Mouse (Mus musculus) kidney, embryonic 16.5 days (tissue): ENCODE measurements around the gene Nob1. TPM values are rescaled to one million over a fixed set of nuclear protein-coding genes. Genes with fewer than 3 reads are reported as not detected.

Experiments
- ATAC-seq: fragments of 200-750 bp; cut with Nextera tagmentation; 2 replicates; pipeline ENCODE4 v1.8.0; 2017; ENCODE audit warnings: moderate TSS enrichment; ENCODE audit not compliant: low FRiP score, low TSS enrichment
- H3K27ac ChIP-seq: fragments of 300-500 bp; sonication (generic); 2 replicates; pipeline ENCODE4 v1.5.1; 2014; ENCODE audit warnings: low read length
- H3K27me3 ChIP-seq: fragments of 300-500 bp; sonication (generic); 2 replicates; pipeline ENCODE4 v1.6.1; 2014; ENCODE audit warnings: low read length, control low read depth, mixed read lengths; ENCODE audit not compliant: insufficient read depth
- H3K36me3 ChIP-seq: fragments of 300-500 bp; sonication (generic); 2 replicates; pipeline ENCODE4 v1.6.1; 2014; ENCODE audit warnings: low read length, control low read depth, mixed read lengths; ENCODE audit not compliant: insufficient read depth
- H3K4me1 ChIP-seq: fragments of 300-500 bp; sonication (generic); 2 replicates; pipeline ENCODE4 v1.6.1; 2014; ENCODE audit warnings: low read length, control low read depth, mixed read lengths; ENCODE audit not compliant: insufficient read depth
- H3K4me2 ChIP-seq: fragments of 300-500 bp; sonication (generic); replicated peaks from 2 replicates; pipeline ENCODE4 v1.6.1; 2014; ENCODE audit warnings: low read depth, low read length
- H3K4me3 ChIP-seq: fragments of 300-500 bp; sonication (generic); 2 replicates; pipeline ENCODE4 v1.5.1; 2014; ENCODE audit warnings: mild to moderate bottlenecking, low read length
- H3K9ac ChIP-seq: fragments of 300-500 bp; sonication (generic); replicated peaks from 2 replicates; pipeline ENCODE4 v1.6.1; 2014; ENCODE audit warnings: low read length
- H3K9me3 ChIP-seq: fragments of 300-500 bp; sonication (generic); 2 replicates; pipeline ENCODE4 v1.6.1; 2016; ENCODE audit warnings: low read length, control low read depth
- WGBS: fragments of 180-500 bp; shearing (Covaris S2); extraction: QIAGEN DNeasy Blood & Tissue Kit; methylation state at CpG from one replicate; pipeline ENCODE4 v1.1.7; 2014; 5-methylcytosine and 5-hydroxymethylcytosine counted together
- polyA plus RNA-seq: library from polyadenylated mRNA; unstranded; fragments of >200 nt; fragmentation: Nextera tagmentation; extraction: Ambion mirVana; gene quantifications from 2 replicates; pipeline ENCODE4 v1.2.1, GENCODE M21; 2015

Nob1 gene
- polyA plus RNA-seq, 1 experiment from 2014 or later, result 88.5 TPM

DNA sequence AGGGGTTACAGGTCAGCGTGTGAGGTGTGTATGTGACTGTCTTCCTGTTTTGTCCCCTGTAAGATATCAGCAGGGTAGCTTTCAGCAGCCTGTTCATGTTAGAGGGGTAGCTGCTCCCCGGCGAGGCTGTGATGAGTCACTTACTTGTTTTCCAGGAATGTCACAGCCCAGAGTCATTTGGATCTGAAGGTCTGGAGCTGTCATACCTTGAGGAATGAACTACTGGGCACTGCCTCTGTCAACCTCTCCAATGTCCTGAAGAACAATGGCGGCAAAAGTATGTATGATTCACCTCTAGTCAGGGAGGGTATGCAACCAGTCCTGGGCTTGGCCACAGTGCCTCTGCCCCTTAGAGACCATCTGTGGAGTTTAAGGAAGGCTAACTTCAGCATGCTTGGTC is 32.9 kb upstream of the Nob1 start:
- 88% methylated on average over 4 of the region's 4 CpGs for WGBS
- no peaks in the 10 kb centered on the region for H3K9me3 ChIP-seq

DNA sequence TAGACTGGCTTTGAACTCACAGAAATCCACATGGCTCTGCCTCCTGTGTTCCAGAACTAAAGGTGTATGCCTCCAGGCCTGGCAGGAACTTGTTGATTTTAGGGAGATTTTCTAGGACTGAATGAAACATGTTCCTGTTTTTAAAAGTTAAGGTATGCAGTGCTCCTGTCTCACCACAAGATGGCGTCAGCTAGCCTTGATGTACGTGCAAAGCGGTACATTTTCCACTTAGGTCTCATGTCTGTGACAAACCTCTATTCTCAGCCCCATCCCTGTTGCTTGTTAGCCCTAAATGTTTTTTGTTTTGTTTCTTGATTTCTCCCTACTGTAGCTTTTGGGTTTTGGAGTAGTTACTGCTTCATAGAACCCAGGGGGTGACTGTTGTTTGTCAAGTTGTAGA is 30.4 kb upstream of the Nob1 start:
- Histone ChIP-seq H3K36me3 (peaks cover 21% of the 10 kb centered on the region; the same call in 1 of the 2 replicates), H3K4me3 (no peak overlapping the region), H3K4me1 (no peaks in the 10 kb centered on the region), H3K9me3 (no peaks in the 10 kb centered on the region), H3K9ac (no peak overlapping the region), H3K27ac (no peak overlapping the region), H3K4me2 (no peak overlapping the region), H3K27me3 (no peaks in the 10 kb centered on the region)
- 10% methylated on average over 3 of the region's 3 CpGs for WGBS
- no peak for ATAC-seq

More for the DNA sequence above, 32.9 kb upstream of the Nob1 start:
- H3K4me3 ChIP-seq, result no peak overlapping the region
- H3K4me2 ChIP-seq, result no peak overlapping the region
- H3K27me3 ChIP-seq, result no peaks in the 10 kb centered on the region
- no peak overlapping the region for H3K9ac ChIP-seq
- H3K4me1 ChIP-seq, result no peaks in the 10 kb centered on the region
- no peak for ATAC-seq
- no peak overlapping the region for H3K27ac ChIP-seq
- peaks cover 30% of the 10 kb centered on the region for H3K36me3 ChIP-seq

DNA sequence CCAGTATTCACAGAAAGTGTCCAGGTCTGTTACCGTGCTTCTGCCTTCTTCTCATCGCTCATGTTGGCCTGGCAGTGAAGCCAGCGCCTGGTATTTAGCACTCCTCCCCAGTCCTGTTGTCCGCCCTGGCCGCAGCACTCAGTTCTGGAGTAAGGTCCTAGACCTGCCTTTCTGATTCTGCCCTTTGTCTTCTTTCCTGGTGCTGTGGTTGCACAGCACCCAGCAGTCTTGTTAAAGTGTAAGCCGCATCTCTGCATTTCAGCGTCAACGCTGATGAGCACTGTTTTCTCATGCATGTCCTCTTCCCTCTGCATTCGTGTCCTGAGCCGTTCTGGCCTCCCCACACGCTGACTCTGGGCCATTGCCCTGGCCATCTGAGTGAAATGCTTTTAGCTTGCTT is 28.5 kb upstream of the Nob1 start:
- peak overlapping the region; percentile 67 for H3K27ac ChIP-seq
- H3K4me1 ChIP-seq, result peaks cover 6% of the 10 kb centered on the region; the same call in 1 of the 2 replicates
- peaks cover 15% of the 10 kb centered on the region; the same call in 1 of the 2 replicates for H3K36me3 ChIP-seq
- no peak overlapping the region for H3K4me2 ChIP-seq
- H3K9ac ChIP-seq, result no peak overlapping the region
- 84% methylated on average over 11 of the region's 11 CpGs for WGBS
- H3K9me3 ChIP-seq, result no peaks in the 10 kb centered on the region
- no peaks in the 10 kb centered on the region for H3K27me3 ChIP-seq
- no peak overlapping the region for H3K4me3 ChIP-seq
- ATAC-seq, result peak; percentile 77

DNA sequence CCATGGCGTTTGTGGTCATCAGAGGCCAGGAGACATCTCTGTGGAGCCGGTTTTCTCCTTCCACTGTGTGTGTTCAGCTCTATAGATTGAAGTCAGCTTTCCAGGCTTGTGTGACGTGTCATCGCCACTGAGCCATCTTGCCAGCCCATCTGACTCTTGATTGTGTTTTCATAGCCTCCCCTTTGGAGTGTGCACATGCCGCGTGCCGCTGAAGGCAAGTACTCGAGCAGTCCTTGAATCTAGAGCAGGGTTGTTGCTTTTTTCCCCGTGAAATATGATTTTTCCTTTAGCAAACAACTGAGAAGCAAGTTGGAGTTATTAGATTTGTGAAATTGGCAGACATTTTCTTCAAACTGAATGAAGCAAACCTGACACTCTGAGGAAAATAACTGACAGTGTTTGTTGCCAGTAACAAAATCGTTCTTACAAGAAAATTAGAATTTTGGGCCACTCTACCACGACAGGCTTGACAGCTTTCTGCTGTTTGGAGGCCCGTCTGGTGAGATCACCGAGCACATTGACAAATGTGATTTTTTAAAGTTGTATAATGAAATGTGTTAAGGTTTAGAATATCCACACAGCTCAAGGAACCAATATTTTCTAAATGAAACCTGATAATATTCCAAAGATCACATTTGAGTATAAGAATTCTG is 26.7 kb upstream of the Nob1 start:
- WGBS, result 86% methylated on average over 13 of the region's 13 CpGs
- H3K27ac ChIP-seq, result no peak overlapping the region
- H3K9ac ChIP-seq, result no peak overlapping the region
- H3K4me1 ChIP-seq, result peaks cover 6% of the 10 kb centered on the region; the same call in 1 of the 2 replicates
- H3K27me3 ChIP-seq, result no peaks in the 10 kb centered on the region
- no peaks in the 10 kb centered on the region for H3K9me3 ChIP-seq
- no peak overlapping the region for H3K4me3 ChIP-seq
- no peak overlapping the region for H3K4me2 ChIP-seq
- ATAC-seq, result no peak
- H3K36me3 ChIP-seq, result peaks cover 4% of the 10 kb centered on the region; the same call in 1 of the 2 replicates

DNA sequence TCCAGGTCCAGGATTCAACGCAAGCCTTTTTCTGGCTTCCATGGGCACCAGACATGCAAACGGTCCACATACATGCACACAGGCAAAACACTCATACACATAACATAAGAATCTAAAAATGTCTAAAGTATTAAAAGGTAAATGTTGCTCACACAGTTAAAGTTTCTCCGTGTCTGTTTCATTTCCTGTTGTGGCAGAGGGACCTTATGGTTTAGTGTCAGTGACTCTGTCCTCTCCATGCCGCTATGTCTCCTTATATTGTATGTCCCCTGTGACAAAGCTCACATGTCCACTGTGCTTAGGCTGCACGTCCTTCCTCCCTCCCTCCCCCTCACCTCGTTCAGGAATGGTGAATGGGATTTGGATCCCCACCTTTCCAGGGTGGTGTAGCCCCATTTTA is 24.8 kb upstream of the Nob1 start:
- Histone ChIP-seq H3K4me2 (no peak overlapping the region), H3K36me3 (peaks cover 4% of the 10 kb centered on the region; the same call in 1 of the 2 replicates), H3K27me3 (no peaks in the 10 kb centered on the region), H3K4me1 (peaks cover 6% of the 10 kb centered on the region; the same call in 1 of the 2 replicates), H3K4me3 (no peak overlapping the region), H3K9me3 (no peaks in the 10 kb centered on the region), H3K27ac (no peak overlapping the region), H3K9ac (no peak overlapping the region)
- WGBS, result 64% methylated on average over 6 of the region's 6 CpGs
- ATAC-seq, result no peak

- no peak for ATAC-seq
These were observed 24.3 kb upstream of the Nob1 start for GRCm38 (mm10) chr8:107449130-107449529.

GRCm38 (mm10) chr8:107448382-107448889 is 23.6 kb upstream of the Nob1 start:
- no peak for ATAC-seq
- H3K27me3 ChIP-seq, result no peaks in the 10 kb centered on the region

More at GRCm38 (mm10) chr8:107449130-107449529, 24.3 kb upstream of the Nob1 start:
- H3K36me3 ChIP-seq, result peaks cover 4% of the 10 kb centered on the region; the same call in 1 of the 2 replicates
- WGBS, result 42% methylated on average over 8 of the region's 8 CpGs
- H3K27me3 ChIP-seq, result no peaks in the 10 kb centered on the region
- no peak overlapping the region for H3K9ac ChIP-seq
- H3K27ac ChIP-seq, result no peak overlapping the region
- peaks cover 6% of the 10 kb centered on the region; the same call in 1 of the 2 replicates for H3K4me1 ChIP-seq
- no peak overlapping the region for H3K4me2 ChIP-seq
- no peaks in the 10 kb centered on the region for H3K9me3 ChIP-seq
- H3K4me3 ChIP-seq, result no peak overlapping the region

DNA sequence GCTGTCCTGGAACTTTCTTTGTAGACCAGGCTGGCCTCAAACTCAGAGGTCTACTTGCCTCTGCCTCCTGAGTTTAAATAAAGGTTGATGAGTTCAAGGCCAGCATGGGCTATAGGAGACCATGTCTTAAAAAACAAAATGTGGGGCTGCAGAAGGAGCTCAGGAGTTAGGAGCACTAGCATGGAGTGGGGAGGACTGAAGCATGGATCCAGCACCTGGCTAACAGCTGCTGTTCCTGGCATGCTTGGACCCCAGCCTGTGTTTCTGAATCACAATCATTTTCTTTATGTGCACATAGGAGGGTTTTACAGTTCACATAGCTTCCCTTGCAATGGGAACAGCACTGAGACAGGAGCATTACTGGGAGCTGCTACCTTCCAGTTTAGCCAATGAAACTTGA is 22.9 kb upstream of the Nob1 start:
- H3K36me3 ChIP-seq, result no peaks in the 10 kb centered on the region
- no peak overlapping the region for H3K4me3 ChIP-seq

More at GRCm38 (mm10) chr8:107448382-107448889, 23.6 kb upstream of the Nob1 start:
- no peak overlapping the region for H3K27ac ChIP-seq
- H3K36me3 ChIP-seq, result peaks cover 2% of the 10 kb centered on the region; the same call in 1 of the 2 replicates
- WGBS, result 75% methylated on average over 4 of the region's 4 CpGs
- H3K9ac ChIP-seq, result no peak overlapping the region
- no peak overlapping the region for H3K4me3 ChIP-seq
- no peaks in the 10 kb centered on the region for H3K9me3 ChIP-seq
- H3K4me2 ChIP-seq, result no peak overlapping the region
- peaks cover 6% of the 10 kb centered on the region; the same call in 1 of the 2 replicates for H3K4me1 ChIP-seq

DNA sequence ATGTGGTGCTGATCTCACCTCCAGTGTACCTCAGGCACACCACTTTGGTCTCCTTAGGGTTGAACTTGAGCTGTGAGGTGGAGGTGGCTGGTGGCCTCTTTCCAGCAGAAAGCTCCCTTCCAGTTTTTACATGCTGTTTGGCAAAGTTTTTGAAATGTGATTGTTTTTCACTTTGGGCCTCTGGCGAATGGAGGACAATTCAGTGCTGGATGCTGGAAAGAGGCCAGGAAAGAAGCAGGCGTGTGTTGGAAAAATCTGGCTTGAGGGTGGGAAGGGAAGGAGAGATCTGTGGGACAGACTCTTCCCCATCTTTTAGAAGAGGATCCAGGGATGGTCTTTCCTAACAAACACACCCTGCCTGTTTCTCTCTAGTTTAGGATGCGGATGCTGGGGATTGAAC is 19.8 kb upstream of the Nob1 start:
- Histone ChIP-seq H3K4me3 (no peak overlapping the region), H3K27ac (no peak overlapping the region), H3K9ac (no peak overlapping the region), H3K27me3 (no peaks in the 10 kb centered on the region), H3K4me1 (peaks cover 6% of the 10 kb centered on the region; the same call in 1 of the 2 replicates), H3K9me3 (no peaks in the 10 kb centered on the region), H3K4me2 (no peak overlapping the region), H3K36me3 (no peaks in the 10 kb centered on the region)
- no peak for ATAC-seq
- 75% methylated on average over 3 of the region's 3 CpGs for WGBS

More for the DNA sequence above, 22.9 kb upstream of the Nob1 start:
- H3K27ac ChIP-seq, result no peak overlapping the region
- no peak for ATAC-seq
- no peaks in the 10 kb centered on the region for H3K27me3 ChIP-seq
- H3K9me3 ChIP-seq, result no peaks in the 10 kb centered on the region
- peaks cover 6% of the 10 kb centered on the region; the same call in 1 of the 2 replicates for H3K4me1 ChIP-seq
- H3K9ac ChIP-seq, result no peak overlapping the region
- H3K4me2 ChIP-seq, result no peak overlapping the region
